Mouse (Mus musculus) heart, adult 2 months (tissue): ENCODE data around the gene Ppm1h.

Experiments
- CTCF ChIP-seq: fragments of 200-600 bp; IDR thresholded peaks from 2 replicates; pipeline ENCODE4 v1.8.1; 2022; ENCODE audit warnings: antibody characterized with exemption, mild to moderate bottlenecking, moderate library complexity
- POLR2A ChIP-seq: fragments of 200-500 bp; IDR thresholded peaks from 2 replicates; pipeline ENCODE4 v1.6.1; 2011; ENCODE audit warnings: mild to moderate bottlenecking, low read depth, low read length, control low read depth; ENCODE audit not compliant: insufficient read depth

DNA sequence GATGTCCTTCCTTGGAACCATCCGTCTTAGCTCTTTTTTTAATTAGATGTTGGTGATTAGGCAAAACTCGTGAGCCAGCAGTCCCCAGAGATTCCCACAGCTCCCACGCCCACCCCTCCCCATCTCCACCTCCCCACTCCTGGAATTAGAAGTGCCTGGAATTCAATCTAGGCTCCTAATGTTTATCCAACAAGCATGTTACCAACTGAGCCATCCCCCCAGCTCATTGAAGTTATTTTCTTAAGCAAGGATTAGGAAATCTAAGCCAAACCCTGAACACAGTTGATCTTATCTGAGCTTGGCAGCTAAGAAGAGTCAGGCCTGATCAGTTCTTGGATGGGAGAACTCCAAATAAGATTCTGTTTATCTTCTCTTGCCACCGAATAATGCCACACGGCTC lies 92.4 kb downstream of the Ppm1h start:
- no peak for TF ChIP-seq CTCF
- no peak for TF ChIP-seq POLR2A
